Mouse (Mus musculus) kidney, adult 2 months (tissue): ENCODE measurements around the gene Acad10.
"Not testable (repeated sequence)": the region's sequence is repeated elsewhere in the genome, so short reads cannot be mapped to it uniquely, and the experiment has no call there.

ENCODE experiments used
- CTCF ChIP-seq: fragments of 200-500 bp; conservative IDR thresholded peaks from 2 replicates; pipeline ENCODE4 v1.5.1; 2011; ENCODE audit warnings: low read depth, mild to moderate bottlenecking, control low read depth, low read length, moderate library complexity, mixed read lengths; ENCODE audit not compliant: insufficient read depth, insufficient read length
- POLR2A ChIP-seq: fragments of 200-500 bp; IDR thresholded peaks from one replicate; pipeline ENCODE4 v1.6.1; 2011; ENCODE audit warnings: low read depth, low read length, control low read depth

DNA sequence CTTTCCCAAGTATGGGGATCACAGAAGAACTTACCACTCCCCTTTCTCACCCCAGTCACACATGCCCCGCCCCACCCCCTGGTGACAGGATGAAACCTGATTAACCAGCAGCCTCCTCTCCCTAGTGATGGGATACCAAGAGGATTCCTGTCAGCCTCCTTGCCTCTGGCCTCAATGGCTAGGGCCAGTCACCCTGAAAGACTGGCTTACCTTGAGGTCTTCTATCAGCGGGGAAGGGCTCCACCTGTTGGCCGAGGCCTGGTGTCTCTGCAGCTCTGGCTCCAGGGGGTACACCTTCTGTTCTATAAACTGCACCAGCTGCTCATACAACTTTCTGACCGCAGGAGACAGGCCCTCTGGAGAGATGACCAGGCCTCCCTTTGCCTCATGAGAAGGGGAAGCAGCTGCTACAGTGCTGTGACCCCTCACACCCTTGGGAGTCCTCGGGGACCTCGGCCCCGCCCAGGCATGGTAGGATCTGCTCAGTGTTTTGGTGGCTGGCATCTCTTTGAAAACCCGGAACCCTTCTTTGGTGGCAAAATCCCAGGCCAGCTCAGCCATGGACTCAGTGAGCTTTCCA lies 50.7 kb downstream of the Acad10 start:
- not testable (repeated sequence) for TF ChIP-seq CTCF, POLR2A
